In the genomic region with DNA sequence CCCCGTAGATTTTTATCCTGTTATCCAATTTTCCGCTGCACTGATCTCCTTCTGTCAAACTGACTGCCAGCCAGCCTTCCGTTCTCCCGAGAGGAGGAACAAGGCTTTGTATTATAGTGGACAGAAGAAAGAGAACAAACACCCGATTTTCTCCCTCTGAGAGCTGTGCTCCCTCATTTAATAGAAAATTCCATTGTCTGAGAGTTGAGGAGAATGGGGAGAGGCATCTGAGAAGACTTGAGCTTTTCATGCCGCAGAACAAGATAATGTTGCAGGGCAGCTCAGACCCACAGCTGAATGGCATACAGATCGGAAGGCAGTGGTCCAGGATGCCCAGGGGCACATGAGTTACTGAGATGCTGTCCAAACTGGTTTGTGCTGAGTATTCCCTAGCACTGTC, we compare ENCODE assay signal across 10 mouse cellular contexts.
A peak's percentile ranks its signal among the peaks of the same experiment; 100 is the strongest.
DNase-seq lines count a peak whose midpoint lies in the region; ATAC-seq and TF ChIP-seq lines count a peak whose summit lies in the region.
"Had no signal": no experiment of that assay in that cellular context is flagged by ENCODE, and none has a peak within 500 bp of the region (broad histone marks: within the 10 kb centered on the region; RNA-seq: fewer than 3 reads in every experiment).

No protein-coding gene starts in this region.

- H3K4me1 ChIP-seq in forebrain, postnatal 0 days (ENCODE audit: insufficient read depth) = no peaks in the 10 kb centered on the region

- H3K36me3 ChIP-seq in forebrain, postnatal 0 days (ENCODE audit: insufficient read depth) = no peaks in the 10 kb centered on the region

- ATAC-seq in forebrain, postnatal 0 days = peak; percentile 51
- 0 out of 2 replicates have a peak, but pooled peaks have one; percentile 29 for ATAC-seq in monocyte, adult 5-6 weeks (replicated peaks; ENCODE audit: insufficient number of reproducible peaks, low FRiP score, low TSS enrichment, poor library complexity, severe bottlenecking)
- ATAC-seq in inflammation-experienced regulatory T-cells, adult 6 months = no peak

- peak overlapping the region; percentile 4; the same call in 1 of the 2 replicates for H3K9ac ChIP-seq in forebrain, postnatal 0 days

- 0 out of 2 replicates have a peak overlapping the region, but pooled peaks have one; percentile 15 for H3K27ac ChIP-seq in forebrain, postnatal 0 days (ENCODE audit: low read depth, low read length)

- peak; percentile 41 for DNase-seq in cerebellum, adult 11-12 months
- DNase-seq in cerebellum, postnatal 36 days = peak; percentile 57 to 64
- DNase-seq in forebrain, postnatal 0 days = peak; percentile 52
- no peak for DNase-seq in spleen, postnatal 14 days (ENCODE audit: low spot score in 2 of 2)
- DNase-seq in testis, postnatal 14 days (ENCODE audit: low spot score) = no peak
- DNase-seq: heart, postnatal 4 days; lung, postnatal 14 days; thymus, adult 2 months had no signal

- H3K4me2 ChIP-seq in forebrain, postnatal 0 days (ENCODE audit: low read depth) = peak overlapping the region; percentile 37

- H3K27me3 ChIP-seq in forebrain, postnatal 0 days (ENCODE audit: insufficient read depth, low read length) = no peaks in the 10 kb centered on the region

- H3K4me3 ChIP-seq in forebrain, postnatal 0 days (ENCODE audit: low read depth, low read length) = peak overlapping the region; percentile 10

- no peaks in the 10 kb centered on the region for H3K9me3 ChIP-seq in forebrain, postnatal 0 days (ENCODE audit: low read length)

- 7% methylated on average over 7 of the region's 7 CpGs for WGBS in forebrain, postnatal 0 days

- TF ChIP-seq CTCF in forebrain, postnatal 0 days (IDR thresholded peaks at IDR 0.05; ENCODE audit: low read depth) = no peak

Comparison
In these comparisons a context has a peak if more than half of its experiments do, and no peak if none do; other contexts are left out.
1. DNase-seq: peak in cerebellum, adult 11-12 months (single experiment), cerebellum, postnatal 36 days (2 of 2) and forebrain, postnatal 0 days (single experiment); none in spleen, postnatal 14 days (0 of 2) and testis, postnatal 14 days (single experiment).